Mouse (Mus musculus): ENCODE data around the gene Bzw1. TPM values are rescaled to one million over a fixed set of nuclear protein-coding genes. Genes with fewer than 3 reads are reported as not detected.

The Bzw1 gene
- polyA plus RNA-seq, 1 experiment, result 69.3 TPM

Other genes with a start within 250 kb of the Bzw1 start
- 0.07 and 0.13 TPM in 2 replicates for gene Aox4, start 182.5 kb upstream of the Bzw1 start, polyA plus RNA-seq (2012; rRNA removed)
- 0.06 and 0.07 TPM in 2 replicates for gene Aox2, start 114.6 kb upstream of the Bzw1 start, polyA plus RNA-seq (2012; rRNA removed)
- 320 and 406 TPM in 2 replicates for gene Clk1, start 31.2 kb downstream of the Bzw1 start, polyA plus RNA-seq (2012; rRNA removed)
- 22.2 and 22.5 TPM in 2 replicates for gene Nif3l1, start 52.3 kb downstream of the Bzw1 start, polyA plus RNA-seq (2012; rRNA removed)
- 32.4 and 33.3 TPM in 2 replicates for gene Ppil3, start 52.6 kb downstream of the Bzw1 start, polyA plus RNA-seq (2012; rRNA removed)
- gene Orc2, start 112.2 kb downstream of the Bzw1 start, polyA plus RNA-seq (2012; rRNA removed), result 15.0 and 15.9 TPM in 2 replicates
- 5.3 and 5.7 TPM in 2 replicates for gene Fam126b, start 193.4 kb downstream of the Bzw1 start, polyA plus RNA-seq (2012; rRNA removed)
- 176 and 214 TPM in 2 replicates for gene Ndufb3, start 193.5 kb downstream of the Bzw1 start, polyA plus RNA-seq (2012; rRNA removed)

Data from urinary bladder, adult 2 months (tissue).